ENCODE assay signal across 20 mouse cellular contexts in genomic region chr2:34840143-34840542, GRCm38 (mm10). TPM values are rescaled to one million over a fixed set of nuclear protein-coding genes. Genes with fewer than 3 reads are reported as not detected.
DNase-seq lines count a peak whose midpoint lies in the region; ATAC-seq and TF ChIP-seq lines count a peak whose summit lies in the region.
"Not testable (repeated sequence)": the region's sequence is repeated elsewhere in the genome, so short reads cannot be mapped to it uniquely, and the experiment has no call there.
"Had no signal": no experiment of that assay in that cellular context is flagged by ENCODE, and none has a peak within 500 bp of the region (broad histone marks: within the 10 kb centered on the region; RNA-seq: fewer than 3 reads in every experiment).

No protein-coding gene starts in this region.

- not testable (repeated sequence) for H3K36me3 ChIP-seq in ES-Bruce4 (ENCODE audit: control insufficient read depth, insufficient read depth, low read length, poor library complexity, severe bottlenecking); intestine, postnatal 0 days (ENCODE audit: control insufficient read depth, insufficient read depth); stomach, postnatal 0 days (ENCODE audit: control insufficient read depth, insufficient read depth, low read length)

- ATAC-seq in intestine, postnatal 0 days; stomach, postnatal 0 days (ENCODE audit: low FRiP score, low TSS enrichment): not testable (repeated sequence)

- not testable (repeated sequence) for TF ChIP-seq POLR2A in ES-Bruce4 (IDR thresholded peaks at IDR 0.05; ENCODE audit: insufficient read depth, low read length); embryonic fibroblast, embryonic 13.5 days (IDR thresholded peaks at IDR 0.05; ENCODE audit: low read depth, low read length); lung, adult 2 months (IDR thresholded peaks at IDR 0.05; ENCODE audit: borderline replicate concordance, extremely low read depth, low read depth, low read length)

- H3K4me3 ChIP-seq in ES-Bruce4 (ENCODE audit: low read depth, low read length); embryonic fibroblast, embryonic 13.5 days (ENCODE audit: insufficient read depth, low read length); intestine, postnatal 0 days (ENCODE audit: low read depth, low read length); left cerebral cortex, adult 2 months; lung, adult 2 months (replicated peaks; ENCODE audit: extremely low read depth, low read depth, low read length); stomach, postnatal 0 days (ENCODE audit: low read depth, low read length): not testable (repeated sequence)

- H3K4me1 ChIP-seq in ES-Bruce4 (ENCODE audit: control insufficient read depth, insufficient read depth, low read length); embryonic fibroblast, embryonic 13.5 days (ENCODE audit: control insufficient read depth, insufficient read depth, low read length); intestine, postnatal 0 days (replicated peaks; ENCODE audit: control insufficient read depth, insufficient read depth, low read length); lung, adult 2 months (ENCODE audit: control insufficient read depth, insufficient read depth, low read length); stomach, postnatal 0 days (replicated peaks; ENCODE audit: control insufficient read depth, insufficient read depth): not testable (repeated sequence)

- H3K27ac ChIP-seq in ES-Bruce4 (ENCODE audit: insufficient read depth, low read length); embryonic fibroblast, embryonic 13.5 days (ENCODE audit: insufficient read depth, low read length); intestine, postnatal 0 days (ENCODE audit: low read depth, low read length); left cerebral cortex, adult 2 months; stomach, postnatal 0 days (replicated peaks): not testable (repeated sequence)

- intact Hi-C loops in left cerebral cortex, adult 2 months (cut with DNase I) = not testable (repeated sequence)

- not testable (repeated sequence) for H3K9ac ChIP-seq in ES-Bruce4 (ENCODE audit: low read depth, poor library complexity, severe bottlenecking); intestine, postnatal 0 days (ENCODE audit: low read depth, low read length); stomach, postnatal 0 days (ENCODE audit: low read length)

- H3K9me3 ChIP-seq in ES-Bruce4 (replicated peaks; ENCODE audit: control insufficient read depth, insufficient read depth, low read length, poor library complexity, severe bottlenecking); intestine, postnatal 0 days (ENCODE audit: control insufficient read depth); stomach, postnatal 0 days (ENCODE audit: control insufficient read depth, low read length): not testable (repeated sequence)

- peak; percentile 35 for DNase-seq in 416B (ENCODE audit: low read depth)
- DNase-seq in left cerebral cortex, adult 2 months (ENCODE audit: extremely low spot score in 1 of 2, low spot score in 2 of 2); lung, adult 2 months; stomach, postnatal 0 days (ENCODE audit: low spot score): not testable (repeated sequence)

- not testable (repeated sequence) for H3K4me2 ChIP-seq in intestine, postnatal 0 days (replicated peaks; ENCODE audit: low read depth); stomach, postnatal 0 days (replicated peaks; ENCODE audit: low read depth)

- not testable (repeated sequence) for H3K27me3 ChIP-seq in ES-Bruce4 (ENCODE audit: control insufficient read depth, insufficient read depth, low read length, poor library complexity, severe bottlenecking); intestine, postnatal 0 days (replicated peaks; ENCODE audit: control insufficient read depth, insufficient read depth, low read length); stomach, postnatal 0 days (ENCODE audit: control insufficient read depth, insufficient read depth, low read length)

- WGBS in intestine, postnatal 0 days = 85% methylated on average over 5 of the region's 5 CpGs
- WGBS in lung, adult 2 months = 72% methylated on average over 5 of the region's 5 CpGs
- WGBS in stomach, postnatal 0 days = 77% methylated on average over 5 of the region's 5 CpGs

- not testable (repeated sequence) for TF ChIP-seq EP300 in ES-Bruce4 (IDR thresholded peaks at IDR 0.05; ENCODE audit: insufficient read depth, low read depth, low read length); stomach, postnatal 0 days (optimal IDR thresholded peaks at IDR 0.05)

- TF ChIP-seq CTCF in ES-Bruce4 (IDR thresholded peaks at IDR 0.05; ENCODE audit: low read depth, low read length) = peak; percentile 31
- TF ChIP-seq CTCF in embryonic fibroblast, embryonic 13.5 days (IDR thresholded peaks at IDR 0.05; ENCODE audit: borderline replicate concordance, insufficient read depth, low read length) = peak; percentile 28; the same call in 1 of the 2 replicates
- peak; percentile 37 for TF ChIP-seq CTCF in intestine, postnatal 0 days (IDR thresholded peaks at IDR 0.05; ENCODE audit: low read depth)
- peak; percentile 19 for TF ChIP-seq CTCF in left cerebral cortex, adult 2 months (IDR thresholded peaks at IDR 0.05)
- TF ChIP-seq CTCF in lung, adult 2 months (IDR thresholded peaks at IDR 0.05; ENCODE audit: insufficient read depth, low read length) = 0 out of 2 replicates have a peak, but pooled peaks have one; percentile 30
- peak; percentile 42 for TF ChIP-seq CTCF in stomach, postnatal 0 days (IDR thresholded peaks at IDR 0.05; ENCODE audit: low read depth)

RNA-seq across cellular contexts. Expression of gene Gm34653, which starts 7.3 kb away (rescaled TPM):
- polyA plus RNA-seq in ES-Bruce4 (2011; ENCODE audit: insufficient read depth, insufficient read length, low read depth, missing spikeins) = 4.6 and 4.7 TPM in 2 replicates
- polyA plus RNA-seq in embryonic fibroblast, embryonic 13.5 days (2011; ENCODE audit: insufficient read length, low read depth, missing spikeins) = not detected in 2 replicates
- polyA plus RNA-seq in intestine, postnatal 0 days (2015; fragmentation: Nextera tagmentation; extraction: Ambion mirVana) = not detected in 2 replicates
- total RNA-seq in left cerebral cortex, adult 2 months (2021) = under 1 TPM in 1 of 2 experiments, not detected in 1; 0.27 TPM
- polyA plus RNA-seq in lung, adult 2 months (2012; rRNA removed) = not detected in 2 replicates
- not detected in 2 replicates for polyA plus RNA-seq in stomach, postnatal 0 days (2015; fragmentation: Nextera tagmentation; extraction: Ambion mirVana)
- total RNA-seq: adrenal gland, postnatal 36 days; gastrocnemius, postnatal 36 days; heart, adult 18-20 months; heart, postnatal 14 days; hematopoietic stem cell, adult 5-6 weeks had no signal
- polyA plus RNA-seq: cerebellum, adult 2 months; embryonic facial prominence, embryonic 14.5 days; erythroblast, embryonic 14.5 days; forebrain, embryonic 10.5 days; forebrain, embryonic 14.5 days; heart, embryonic 11.5 days; heart, embryonic 15.5 days; hindbrain, embryonic 13.5 days had no signal

RNA-seq across cellular contexts. Expression of gene Fbxw2, which starts 14.0 kb away (rescaled TPM):
- polyA plus RNA-seq in ES-Bruce4 (2011; ENCODE audit: insufficient read depth, insufficient read length, low read depth, missing spikeins) = 74.5 and 82.0 TPM in 2 replicates
- polyA plus RNA-seq in embryonic fibroblast, embryonic 13.5 days (2011; ENCODE audit: insufficient read length, low read depth, missing spikeins) = 65.6 and 73.5 TPM in 2 replicates
- 36.8 and 39.7 TPM in 2 replicates for polyA plus RNA-seq in intestine, postnatal 0 days (2015; fragmentation: Nextera tagmentation; extraction: Ambion mirVana)
- total RNA-seq in left cerebral cortex, adult 2 months (2021) = 100 to 1,000 TPM in 1 of 2 experiments, 10 to 100 TPM in 1; 86.8 to 100 TPM
- 46.0 and 59.3 TPM in 2 replicates for polyA plus RNA-seq in lung, adult 2 months (2012; rRNA removed)
- polyA plus RNA-seq in stomach, postnatal 0 days (2015; fragmentation: Nextera tagmentation; extraction: Ambion mirVana) = 54.2 and 56.3 TPM in 2 replicates

RNA-seq across cellular contexts. Expression of gene Cutal, which starts 34.1 kb away (rescaled TPM):
- polyA plus RNA-seq in ES-Bruce4 (2011; ENCODE audit: insufficient read depth, insufficient read length, low read depth, missing spikeins) = 1.9 and 7.4 TPM in 2 replicates
- polyA plus RNA-seq in embryonic fibroblast, embryonic 13.5 days (2011; ENCODE audit: insufficient read length, low read depth, missing spikeins) = 0.32 TPM in 1 of 2 replicates, not detected in the other
- 16.4 and 17.6 TPM in 2 replicates for polyA plus RNA-seq in intestine, postnatal 0 days (2015; fragmentation: Nextera tagmentation; extraction: Ambion mirVana)
- under 1 TPM; 0.23 to 0.93 TPM for total RNA-seq in left cerebral cortex, adult 2 months (2021)
- 30.6 and 30.8 TPM in 2 replicates for polyA plus RNA-seq in lung, adult 2 months (2012; rRNA removed)
- 0.55 and 0.81 TPM in 2 replicates for polyA plus RNA-seq in stomach, postnatal 0 days (2015; fragmentation: Nextera tagmentation; extraction: Ambion mirVana)
- total RNA-seq: hematopoietic stem cell, adult 5-6 weeks had no signal
- polyA plus RNA-seq: embryonic facial prominence, embryonic 14.5 days; erythroblast, embryonic 14.5 days; hindbrain, embryonic 13.5 days had no signal

RNA-seq across cellular contexts. Expression of gene Psmd5, which starts 34.6 kb away (rescaled TPM):
- 63.9 and 77.6 TPM in 2 replicates for polyA plus RNA-seq in ES-Bruce4 (2011; ENCODE audit: insufficient read depth, insufficient read length, low read depth, missing spikeins)
- polyA plus RNA-seq in embryonic fibroblast, embryonic 13.5 days (2011; ENCODE audit: insufficient read length, low read depth, missing spikeins) = 65.7 and 67.6 TPM in 2 replicates
- 47.5 and 52.2 TPM in 2 replicates for polyA plus RNA-seq in intestine, postnatal 0 days (2015; fragmentation: Nextera tagmentation; extraction: Ambion mirVana)
- total RNA-seq in left cerebral cortex, adult 2 months (2021) = 10 to 100 TPM; 31.9 to 35.7 TPM
- polyA plus RNA-seq in lung, adult 2 months (2012; rRNA removed) = 7.8 and 11.7 TPM in 2 replicates
- 55.5 and 55.9 TPM in 2 replicates for polyA plus RNA-seq in stomach, postnatal 0 days (2015; fragmentation: Nextera tagmentation; extraction: Ambion mirVana)

RNA-seq across cellular contexts. Expression of gene Rabepk, which starts 40.4 kb away (rescaled TPM):
- polyA plus RNA-seq in ES-Bruce4 (2011; ENCODE audit: insufficient read depth, insufficient read length, low read depth, missing spikeins) = 32.9 TPM in 2 replicates
- polyA plus RNA-seq in embryonic fibroblast, embryonic 13.5 days (2011; ENCODE audit: insufficient read length, low read depth, missing spikeins) = 40.7 and 41.3 TPM in 2 replicates
- polyA plus RNA-seq in intestine, postnatal 0 days (2015; fragmentation: Nextera tagmentation; extraction: Ambion mirVana) = 19.1 and 19.6 TPM in 2 replicates
- total RNA-seq in left cerebral cortex, adult 2 months (2021) = 10 to 100 TPM; 32.0 to 34.4 TPM
- 18.8 and 24.4 TPM in 2 replicates for polyA plus RNA-seq in lung, adult 2 months (2012; rRNA removed)
- polyA plus RNA-seq in stomach, postnatal 0 days (2015; fragmentation: Nextera tagmentation; extraction: Ambion mirVana) = 23.5 and 24.6 TPM in 2 replicates
